Mouse (Mus musculus) brain, adult 2 months (tissue): Measurements from ENCODE around the gene 4930519G04Rik.
"Not testable (repeated sequence)": the region's sequence is repeated elsewhere in the genome, so short reads cannot be mapped to it uniquely, and the experiment has no call there.

ENCODE experiments used
- DNase-seq: peaks from one replicate; pipeline ENCODE4 v3.0.0; 2011; ENCODE audit warnings: low read depth, low spot score

4930519G04Rik gene

DNA sequence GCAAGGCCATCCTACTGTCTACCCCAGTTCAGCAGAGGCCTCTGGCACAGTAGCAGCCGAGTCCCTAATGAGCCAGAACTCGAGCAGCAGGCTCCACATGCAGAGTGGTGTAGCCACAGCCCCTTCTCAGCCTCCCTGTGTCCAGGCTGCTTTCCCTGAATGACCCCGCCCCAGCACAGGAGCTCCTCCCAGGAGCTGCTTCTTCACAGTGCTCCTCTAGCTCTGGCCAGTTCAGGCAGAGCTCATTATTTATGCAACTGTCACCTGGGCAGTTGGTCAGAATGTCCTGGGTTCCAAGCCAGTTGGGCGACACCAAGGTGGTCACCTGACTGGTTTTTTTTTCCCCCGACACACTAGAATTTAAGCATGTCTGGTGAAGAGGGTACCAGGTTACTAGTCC is at the start of gene 4930519G04Rik:
4930519G04Rik (plus strand) TSS at position 301 of the 400 bp plus-strand sequence.
- DNase-seq, result not testable (repeated sequence)

DNA sequence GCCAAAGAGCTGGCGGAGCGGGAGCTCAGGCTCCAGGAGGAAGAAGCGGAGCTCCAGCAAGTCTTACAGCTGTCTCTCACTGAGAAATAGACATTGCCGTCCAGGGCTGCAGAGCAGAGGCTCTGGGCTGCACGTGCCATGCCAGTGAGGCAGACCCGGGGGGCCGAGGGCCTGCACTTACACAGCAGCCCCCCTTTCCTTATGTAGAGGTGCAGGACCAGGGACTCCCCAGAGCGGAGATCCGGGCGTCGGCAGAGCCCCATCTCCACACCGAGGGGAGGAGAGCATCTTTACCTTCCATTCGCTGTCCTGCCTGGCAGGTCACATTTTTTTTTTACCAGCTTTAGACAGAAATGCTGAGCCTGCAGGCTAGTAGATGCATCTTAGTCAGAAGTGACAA is 49.1 kb upstream of the 4930519G04Rik start:
- no peak for DNase-seq

DNA sequence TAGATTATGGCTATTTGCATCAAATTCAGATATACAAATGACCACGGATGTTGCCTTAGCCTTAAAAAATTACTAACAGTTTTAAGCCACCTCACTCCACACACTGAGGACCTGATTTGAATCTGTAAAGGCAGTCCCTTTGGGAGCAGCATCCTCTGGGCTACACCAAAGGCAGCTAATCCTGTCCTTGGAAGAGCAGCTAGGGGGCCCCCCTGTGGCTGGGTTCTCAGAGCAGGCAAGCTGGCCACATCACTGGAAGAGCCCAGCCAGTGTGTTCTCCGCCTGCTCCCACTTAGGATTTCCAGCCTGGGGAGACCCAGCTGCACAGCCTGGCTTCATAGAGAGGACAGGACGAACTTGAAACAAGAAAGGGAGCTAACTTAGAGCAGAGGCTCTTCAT is 48.5 kb upstream of the 4930519G04Rik start:
- DNase-seq, result peak; percentile 90

DNA sequence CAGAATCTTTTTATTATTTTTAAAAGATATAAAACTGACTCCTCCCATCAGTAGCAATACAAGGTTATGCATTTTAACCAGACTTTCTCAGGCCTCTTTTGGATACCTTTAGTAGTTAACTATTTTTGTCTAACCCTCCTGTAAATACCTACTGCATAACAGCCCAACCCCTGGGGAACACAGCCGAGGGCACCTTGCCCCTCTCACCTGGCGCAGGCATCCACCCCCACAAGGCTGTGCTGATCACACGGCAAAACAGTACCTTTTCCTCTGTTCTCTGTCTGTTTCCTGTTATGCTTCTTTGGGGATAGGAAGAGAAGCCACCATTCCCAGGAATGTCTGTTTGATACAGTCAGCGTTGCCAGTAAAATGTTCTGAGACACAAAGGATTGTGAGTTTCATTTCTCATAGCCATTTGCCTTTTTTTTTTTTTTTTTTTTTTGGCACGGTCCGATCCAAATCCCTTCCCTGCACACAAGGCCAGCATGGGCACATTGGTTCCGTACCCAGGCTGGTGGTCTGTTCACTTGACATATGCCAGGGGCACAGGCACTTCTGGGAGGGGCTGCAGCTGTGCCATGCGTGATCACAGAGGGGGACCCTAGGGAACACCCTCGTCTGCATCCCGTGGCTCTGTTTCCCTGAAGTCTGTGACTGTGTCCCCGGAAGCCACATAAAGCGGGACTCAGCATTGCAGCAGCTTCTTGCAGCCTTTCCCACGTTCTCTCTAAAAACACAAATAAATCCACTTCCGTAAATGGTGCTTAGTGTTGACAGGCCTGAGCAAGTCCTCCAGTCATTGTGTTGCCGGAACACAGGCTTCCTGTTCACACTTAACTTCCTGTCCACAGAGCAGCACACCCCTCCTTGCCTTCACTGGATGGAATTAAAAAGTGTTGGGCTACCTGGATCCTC is 47.8 kb upstream of the 4930519G04Rik start:
- DNase-seq, result no peak

DNA sequence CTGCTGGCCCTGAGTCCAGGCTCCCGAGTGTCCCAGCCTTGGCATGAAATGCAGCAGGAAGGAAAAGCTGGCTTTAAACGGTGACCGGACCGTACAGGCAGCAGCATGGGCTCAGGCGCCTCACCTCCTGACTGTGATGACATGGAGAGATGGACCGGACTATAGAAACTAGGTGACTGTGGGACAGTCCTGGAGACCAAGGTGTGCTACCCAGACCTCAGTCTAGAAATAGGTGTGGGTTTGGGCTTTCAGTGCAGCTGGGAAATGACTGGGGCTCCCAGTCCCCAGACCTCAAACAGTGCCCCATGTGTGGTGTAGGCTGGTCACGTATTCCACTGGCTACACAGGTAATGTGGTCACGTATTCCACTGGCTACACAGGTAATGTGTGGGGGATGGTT is 46.8 kb upstream of the 4930519G04Rik start:
- DNase-seq, result no peak

DNA sequence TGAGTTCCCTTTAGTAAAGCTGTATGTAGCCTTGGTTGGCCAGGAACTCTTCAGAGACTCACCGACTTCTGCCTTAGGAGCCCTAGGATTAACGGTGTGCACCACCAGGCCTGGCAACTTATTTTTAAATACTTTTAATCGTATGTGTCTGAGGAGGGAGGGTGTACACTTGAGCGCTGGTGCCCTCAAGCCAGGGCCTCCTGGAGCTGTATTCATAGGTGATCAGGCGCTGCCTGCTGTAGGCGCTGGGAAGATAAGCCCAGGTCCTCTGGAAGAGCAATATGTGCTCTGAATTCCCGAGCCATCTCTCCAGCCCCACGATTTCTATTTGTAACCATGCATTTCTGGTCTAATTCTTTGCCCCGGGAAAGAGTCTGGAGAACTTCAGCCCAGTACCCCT is 46.4 kb upstream of the 4930519G04Rik start:
- DNase-seq, result no peak

DNA sequence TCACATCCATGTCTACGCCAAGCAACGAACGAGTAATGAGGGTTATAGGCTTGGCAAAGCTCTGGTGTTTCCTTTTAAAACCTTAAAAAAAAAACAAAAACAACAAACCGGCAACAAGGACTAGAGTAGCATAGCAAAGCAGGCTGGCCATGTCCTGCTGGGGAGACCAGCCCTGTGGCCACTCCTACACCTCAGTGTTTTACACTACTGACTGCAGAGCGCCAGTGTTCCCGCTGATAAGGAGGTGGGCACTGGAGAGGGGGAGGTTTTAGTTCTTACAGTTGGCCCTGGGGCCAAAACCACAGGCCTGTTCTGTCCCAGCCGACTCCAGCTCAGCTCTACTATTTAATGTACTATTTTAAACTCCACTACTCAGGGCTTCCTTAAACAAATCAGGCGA is 46.0 kb upstream of the 4930519G04Rik start:
- no peak for DNase-seq

DNA sequence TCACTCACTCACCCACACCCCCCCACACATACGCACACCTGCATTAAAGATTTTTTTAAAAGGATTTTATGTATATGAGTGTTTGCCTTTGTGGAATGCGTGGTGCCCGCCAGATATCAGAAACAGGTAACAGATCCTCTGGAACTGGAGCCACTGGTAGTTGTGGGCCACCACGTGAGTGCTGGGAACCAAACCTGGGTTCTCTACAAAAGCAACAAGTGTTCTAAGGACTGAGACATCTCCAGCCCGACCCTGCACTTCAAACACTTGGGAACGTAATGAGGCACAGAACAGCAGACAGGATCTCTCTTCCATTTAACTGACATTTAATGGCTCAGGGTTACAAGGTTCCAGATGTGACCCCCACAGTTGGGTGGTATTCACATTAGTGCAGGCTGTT is 45.6 kb upstream of the 4930519G04Rik start:
- no peak for DNase-seq

DNA sequence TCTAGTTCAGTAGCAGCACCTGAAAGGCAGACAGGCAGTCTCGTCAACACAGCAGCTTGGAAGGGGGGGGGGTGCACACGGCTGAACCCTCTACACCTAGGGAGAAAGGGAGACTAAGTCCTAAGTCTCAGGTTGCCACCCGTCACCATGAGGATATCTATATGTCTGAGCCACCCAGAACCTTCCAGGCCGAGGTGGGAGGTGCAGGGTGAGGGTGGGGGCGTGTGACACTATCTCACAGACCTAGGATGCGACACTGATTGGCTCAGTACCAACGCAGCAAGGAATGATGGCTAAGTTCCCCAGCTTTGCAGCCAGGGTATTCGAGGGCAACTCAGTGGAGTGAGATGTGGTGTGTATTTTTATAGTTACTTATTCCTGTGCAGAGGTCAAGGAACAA is 45.1 kb upstream of the 4930519G04Rik start:
- DNase-seq, result no peak

DNA sequence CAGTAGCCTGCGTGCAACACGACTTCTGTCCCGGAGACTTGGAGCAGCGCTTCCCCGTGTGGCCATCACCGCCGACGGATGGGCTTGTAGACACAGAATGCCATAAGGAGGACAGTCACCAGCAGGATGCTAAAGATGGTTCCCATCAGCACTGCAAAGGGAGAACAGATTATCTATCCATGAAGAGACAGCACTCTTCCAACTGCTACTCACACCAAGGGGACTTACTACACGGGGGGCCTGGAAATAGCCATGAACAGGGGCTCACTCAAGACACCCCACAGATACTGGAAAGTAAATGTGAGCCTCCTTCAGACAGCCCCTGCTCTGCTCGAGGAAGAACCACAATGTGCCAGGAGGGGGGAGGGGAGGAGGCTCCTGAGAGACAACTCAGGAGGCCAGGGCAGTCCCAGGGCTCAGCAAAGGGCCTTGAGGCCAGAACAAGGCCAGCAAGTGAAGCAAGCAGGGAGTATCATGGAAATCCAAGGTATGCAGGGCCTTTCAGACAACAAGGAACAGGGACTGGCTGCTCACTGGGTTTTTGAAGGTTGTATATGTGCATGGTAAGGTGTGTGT is 44.2 kb upstream of the 4930519G04Rik start:
- no peak for DNase-seq

DNA sequence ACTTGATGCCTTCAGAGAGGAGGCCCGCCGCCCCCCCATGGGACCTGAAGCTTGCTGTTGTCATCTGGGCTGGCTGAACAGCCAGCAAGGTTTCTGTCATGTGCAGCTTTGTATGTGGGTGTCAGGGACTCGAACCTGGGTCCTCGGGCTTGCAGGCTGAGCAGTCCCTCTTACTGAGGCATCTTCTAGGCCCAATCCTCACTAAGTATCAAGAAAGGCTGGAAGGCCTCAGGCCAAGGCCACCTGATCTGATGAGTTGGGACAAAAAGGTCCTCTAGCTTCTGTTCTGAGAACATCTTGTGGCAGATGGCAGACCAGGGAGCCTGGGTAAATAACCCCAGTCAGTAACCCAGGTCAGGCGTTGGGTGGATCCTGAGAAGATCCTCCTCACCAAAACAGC is 43.6 kb upstream of the 4930519G04Rik start:
- no peak for DNase-seq

DNA sequence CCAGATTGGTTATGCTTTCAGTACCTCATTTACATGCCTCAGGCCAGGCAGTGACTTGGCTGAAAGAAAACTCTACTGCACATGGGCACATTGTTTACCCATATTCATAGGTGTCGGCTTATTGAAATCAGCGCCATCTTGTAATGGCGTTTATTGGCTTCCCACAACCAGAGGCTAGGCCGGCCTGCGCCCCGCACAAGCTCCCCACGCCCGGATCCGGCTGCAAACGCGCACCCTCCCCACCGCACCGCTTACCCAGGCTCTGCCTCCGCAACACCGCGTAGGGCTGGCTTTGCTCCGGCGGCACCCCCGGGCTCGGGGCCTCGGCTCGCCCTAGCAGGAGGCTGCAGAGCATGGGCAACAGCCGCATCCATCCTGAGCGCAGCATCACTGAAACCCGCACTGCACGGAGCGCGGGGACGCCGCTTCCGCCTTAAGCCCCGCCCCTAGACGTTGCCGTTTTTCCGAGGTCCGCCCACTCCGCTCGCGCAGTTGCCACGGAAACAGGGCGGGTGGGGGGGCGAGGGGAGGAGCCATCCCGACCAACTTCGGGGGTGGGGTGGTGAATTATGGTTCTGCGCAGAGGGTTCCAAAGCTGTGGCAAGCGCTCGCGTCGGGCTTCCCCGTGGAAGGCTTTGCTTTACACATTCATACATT is 39.8 kb upstream of the 4930519G04Rik start:
- DNase-seq, result peak; percentile 97

DNA sequence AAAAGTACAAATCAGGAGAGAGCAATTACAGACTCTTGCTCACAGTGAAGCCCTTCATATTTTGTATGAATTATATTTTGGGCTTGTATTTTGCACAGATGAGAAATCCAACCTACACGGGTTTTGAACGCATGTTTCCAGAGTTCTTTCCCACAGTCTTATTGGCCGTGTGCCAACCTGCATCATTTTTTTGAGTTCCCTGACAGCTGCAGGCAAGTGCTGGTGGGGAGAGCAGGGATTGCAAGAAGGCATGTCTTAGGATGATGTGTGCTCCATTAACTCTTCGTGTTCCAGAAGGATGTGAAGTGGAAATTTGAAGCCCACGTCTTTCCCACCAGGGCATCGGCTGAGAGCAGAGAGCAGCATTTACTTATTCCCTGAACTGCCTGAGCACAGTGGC is 36.9 kb upstream of the 4930519G04Rik start:
- no peak for DNase-seq

DNA sequence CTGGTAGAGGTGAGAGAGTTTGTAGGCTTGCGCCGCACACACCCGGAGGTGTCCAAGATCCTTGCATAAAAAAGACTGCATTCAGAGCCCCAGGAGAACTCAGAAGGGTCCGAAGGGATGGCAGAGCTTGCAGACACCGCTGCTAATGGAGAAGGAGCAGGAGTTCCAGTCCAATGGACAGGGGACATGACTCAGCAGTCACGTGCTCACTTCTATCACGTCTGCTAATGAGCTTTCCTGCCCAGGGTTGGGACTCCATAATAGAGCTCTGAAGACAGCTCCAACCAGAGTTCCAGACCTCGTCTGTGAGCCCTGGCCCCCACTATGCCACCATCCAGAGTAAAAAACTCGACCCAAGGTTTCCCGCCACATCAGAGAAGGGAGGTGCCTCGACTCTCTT is 35.3 kb upstream of the 4930519G04Rik start:
- DNase-seq, result no peak

DNA sequence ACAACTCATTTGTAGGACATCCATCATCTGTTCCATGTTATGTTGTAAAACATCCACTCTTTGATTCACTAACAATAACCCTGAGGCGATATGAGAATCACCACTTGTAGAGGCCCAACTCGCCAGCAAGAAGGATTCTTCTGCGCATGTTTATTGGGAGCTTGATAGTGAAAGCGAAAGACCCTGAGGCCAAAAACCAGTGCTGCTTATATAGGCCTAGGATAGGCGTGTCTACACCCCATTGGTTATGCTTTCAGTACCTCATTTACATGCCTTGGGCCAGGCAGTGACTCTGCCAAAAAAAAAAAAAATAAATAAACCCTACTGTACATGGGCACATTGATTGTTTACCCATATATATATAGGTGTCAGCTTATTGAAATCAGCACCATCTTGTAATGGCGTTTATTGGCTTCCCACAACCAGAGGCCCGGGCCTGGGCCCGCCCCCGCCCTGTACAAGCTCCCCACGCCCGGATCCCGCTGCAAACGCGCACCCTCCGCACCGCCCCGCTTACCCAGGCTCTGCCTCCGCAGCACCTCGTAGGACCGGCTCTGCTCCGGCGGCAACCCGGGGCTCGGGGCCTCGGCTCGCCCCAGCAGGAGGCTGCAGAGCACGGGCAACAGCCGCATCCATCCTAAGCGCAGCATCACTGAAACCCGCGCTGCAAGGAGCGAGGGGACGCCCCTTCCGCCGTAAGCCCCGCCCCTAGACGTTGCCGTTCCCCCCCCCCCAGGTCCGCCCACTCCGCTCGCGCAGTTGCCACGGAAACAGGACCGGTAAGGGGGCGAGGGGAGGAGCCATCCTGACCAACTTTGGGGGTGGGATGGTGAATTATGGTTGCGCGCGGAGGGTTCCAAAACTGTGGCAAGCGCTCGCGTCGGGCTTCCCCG is 30.4 kb upstream of the 4930519G04Rik start, which contains the start of gene 1500011B03Rik:
1500011B03Rik (minus strand) TSS at position 673 of the 893 bp plus-strand sequence.
- DNase-seq, result peak; percentile 92

DNA sequence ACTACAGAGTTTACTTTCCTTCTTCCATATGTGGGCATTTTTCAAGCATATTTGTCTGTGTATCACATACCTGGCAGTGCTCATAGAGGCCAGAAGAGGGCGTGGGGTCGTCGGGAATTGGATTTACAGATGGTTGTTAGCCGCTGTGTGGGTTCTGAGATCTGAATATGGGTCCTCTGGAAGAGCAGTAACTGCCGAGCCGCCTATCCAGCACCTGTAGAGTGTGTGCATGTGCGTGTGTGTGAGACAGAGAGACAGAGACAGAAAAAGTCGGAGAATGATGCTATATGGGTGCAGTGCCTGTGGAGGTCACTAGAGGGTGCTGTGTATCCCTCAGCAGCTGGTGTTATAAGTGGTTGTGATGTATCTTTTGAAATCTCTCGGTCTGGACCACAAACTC is 29.3 kb upstream of the 4930519G04Rik start:
- DNase-seq, result peak; percentile 79

DNA sequence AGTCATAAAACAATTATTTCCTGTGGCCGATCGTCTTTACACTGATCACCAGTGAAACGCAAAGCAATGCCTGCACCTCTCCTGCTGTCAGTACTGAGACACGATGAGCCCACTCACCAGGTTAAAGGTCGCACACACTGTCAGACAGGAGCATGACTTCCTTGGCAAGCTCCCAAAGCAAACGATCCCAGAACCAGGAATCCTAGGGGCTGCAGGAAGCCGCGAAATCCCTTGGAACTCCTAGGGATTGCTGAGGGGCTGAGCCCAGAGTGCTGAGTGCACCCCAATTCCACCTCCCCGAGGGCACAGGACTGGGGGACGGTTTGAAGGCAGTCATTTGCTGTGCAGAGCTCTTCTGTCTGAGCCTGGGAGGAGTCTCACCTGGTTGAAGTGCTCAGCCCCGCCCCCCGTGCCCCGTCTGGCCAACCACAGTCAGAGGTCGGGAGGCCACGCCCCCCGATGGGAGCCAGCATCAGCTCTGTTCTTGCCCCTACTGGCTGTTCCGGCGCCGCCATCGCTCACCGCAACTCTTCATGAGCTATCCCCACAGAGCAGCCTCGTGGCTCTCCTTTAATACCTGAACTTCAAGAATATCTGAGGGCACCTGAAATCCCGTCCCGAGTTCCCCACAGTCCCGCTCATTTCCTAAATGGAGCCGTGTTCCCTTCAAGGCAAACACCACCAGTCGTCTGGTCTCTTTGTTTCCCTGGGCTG is 27.3 kb upstream of the 4930519G04Rik start:
- DNase-seq, result peak; percentile 93

DNA sequence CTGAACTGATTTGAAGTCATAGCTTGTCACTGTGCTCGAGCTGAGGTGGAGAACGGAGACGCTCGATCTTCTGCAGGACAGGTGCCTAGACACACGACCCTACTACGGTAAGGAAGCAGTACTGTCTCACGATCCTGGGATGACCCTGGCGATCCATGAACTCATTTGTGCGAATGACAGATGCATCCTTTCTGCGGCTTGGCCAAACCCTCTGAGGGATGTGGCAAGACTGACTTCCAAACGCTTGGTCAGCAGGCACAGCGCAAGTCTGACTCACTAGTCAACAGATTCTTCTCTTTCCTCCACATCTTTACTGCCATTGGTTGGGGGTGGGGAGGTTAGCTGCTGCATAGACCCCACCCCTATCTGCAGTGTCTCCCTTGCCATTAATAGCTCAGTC is 26.0 kb upstream of the 4930519G04Rik start:
- DNase-seq, result no peak

DNA sequence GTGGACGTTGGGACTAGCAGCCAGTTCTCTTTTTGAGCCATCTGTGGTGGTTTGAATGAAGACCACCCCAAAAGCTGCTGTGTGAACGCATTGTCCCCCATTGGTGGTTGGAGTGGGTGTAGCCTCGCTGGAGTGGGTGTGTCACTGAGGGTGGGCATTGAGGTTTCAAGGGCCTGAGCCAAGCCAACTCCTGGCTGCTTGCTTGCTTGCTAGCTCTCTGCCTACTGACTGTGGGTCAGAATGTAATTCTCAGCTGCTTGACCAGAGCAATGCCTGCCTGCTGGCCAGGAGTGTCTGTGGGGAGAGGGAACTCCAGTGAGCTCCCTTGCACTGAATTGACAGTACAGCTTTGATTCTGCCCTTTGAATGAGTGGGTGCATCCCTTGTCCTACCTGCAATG is 23.7 kb upstream of the 4930519G04Rik start:
- no peak for DNase-seq

DNA sequence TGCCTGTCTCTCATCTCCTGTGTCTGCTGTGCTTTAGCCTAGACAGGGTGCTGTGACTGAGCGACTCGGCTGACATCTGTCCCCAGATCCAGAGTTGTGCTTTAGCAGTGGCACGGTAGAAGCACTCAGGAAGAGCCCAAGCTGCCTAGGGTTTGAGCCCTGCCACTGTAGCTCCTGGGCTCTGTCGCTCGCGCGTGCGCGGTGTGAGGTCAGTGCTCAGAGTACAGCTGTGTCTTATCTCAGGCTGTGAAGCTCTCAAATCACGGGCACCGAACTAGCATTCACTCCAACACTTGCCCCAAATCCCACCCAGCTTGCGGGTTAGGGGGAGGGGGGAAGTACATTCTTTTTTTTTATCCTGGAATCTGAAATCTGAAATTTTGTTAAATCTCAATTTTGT is 16.6 kb upstream of the 4930519G04Rik start:
- DNase-seq, result no peak

DNA sequence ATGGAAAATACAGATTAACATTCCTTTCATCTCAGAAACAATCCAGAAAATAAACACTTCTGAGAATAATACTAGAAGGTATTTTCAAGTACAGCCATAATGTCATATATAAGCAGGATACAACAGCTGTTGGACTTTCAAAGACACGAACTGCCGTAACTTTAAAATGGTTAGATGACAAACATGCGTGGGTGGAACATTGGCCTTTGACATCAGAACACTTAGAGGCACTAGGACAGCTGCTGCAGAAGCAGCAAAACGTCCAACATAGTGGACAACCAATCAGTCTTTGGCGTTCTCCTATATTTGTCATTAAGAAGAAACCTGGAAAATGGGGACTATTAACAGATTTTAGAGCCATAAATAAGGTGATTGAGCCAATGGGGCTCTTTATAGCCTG is 13.0 kb upstream of the 4930519G04Rik start:
- DNase-seq, result not testable (repeated sequence)
